Mouse (Mus musculus) adrenal gland, postnatal 0 days (tissue): ENCODE results near the gene Cdc26. TPM values are rescaled to one million over a fixed set of nuclear protein-coding genes. Genes with fewer than 3 reads are reported as not detected.

Source experiments
- polyA plus RNA-seq: library from polyadenylated mRNA; unstranded; fragments of >200 nt; fragmentation: Nextera tagmentation; extraction: Ambion mirVana; gene quantifications from 2 replicates; pipeline ENCODE4 v1.2.1, GENCODE M21; 2015

The Cdc26 gene
- polyA plus RNA-seq: 166 and 207 TPM in 2 replicates

GRCm38 (mm10) chr4:62408601-62409282 is at the start of gene Cdc26, which contains the start of gene Prpf4:
Gene Cdc26, minus strand, starts transcription at chr4:62408642.
Gene Prpf4, plus strand, starts transcription at chr4:62408797.

GRCm38 (mm10) chr4:62435081-62435480 is 26.6 kb upstream of the Cdc26 start, which contains the start of gene Rnf183:
Gene Rnf183, minus strand, starts transcription at chr4:62435252.

GRCm38 (mm10) chr4:62360088-62360804 is 48.2 kb downstream of the Cdc26 start, which contains the start of the genes Fkbp15 and Slc31a1:
Gene Fkbp15, minus strand, starts transcription at chr4:62360548.
Gene Slc31a1, plus strand, starts transcription at chr4:62360727.

Other genes with a start within 250 kb of the Cdc26 start
- 7.8 and 8.7 TPM in 2 replicates for gene Zfp37, start 177.6 kb downstream of the Cdc26 start, polyA plus RNA-seq
- 52.7 and 61.7 TPM in 2 replicates for gene Slc31a2, start 146.1 kb downstream of the Cdc26 start, polyA plus RNA-seq
- gene Fkbp15, start 48.1 kb downstream of the Cdc26 start, polyA plus RNA-seq: 16.7 and 22.4 TPM in 2 replicates
- 80.9 and 95.1 TPM in 2 replicates for gene Slc31a1, start 47.9 kb downstream of the Cdc26 start, polyA plus RNA-seq
- 9.6 and 15.4 TPM in 2 replicates for gene Prpf4, start 155 bp upstream of the Cdc26 start, polyA plus RNA-seq
- not detected in 2 replicates for gene Rnf183, start 26.6 kb upstream of the Cdc26 start, polyA plus RNA-seq
- gene Wdr31, start 62.3 kb upstream of the Cdc26 start, polyA plus RNA-seq: 6.7 and 8.5 TPM in 2 replicates
- gene Bspry, start 71.4 kb upstream of the Cdc26 start, polyA plus RNA-seq: 1.4 and 2.8 TPM in 2 replicates
- gene Hdhd3, start 94.8 kb upstream of the Cdc26 start, polyA plus RNA-seq: 12.6 and 13.9 TPM in 2 replicates
- 75.4 and 134 TPM in 2 replicates for gene Alad, start 111.3 kb upstream of the Cdc26 start, polyA plus RNA-seq
- 49.4 and 75.7 TPM in 2 replicates for gene Pole3, start 116.4 kb upstream of the Cdc26 start, polyA plus RNA-seq
- gene 4933430I17Rik, start 116.7 kb upstream of the Cdc26 start, polyA plus RNA-seq: 0.23 and 0.27 TPM in 2 replicates
- 27.0 and 40.0 TPM in 2 replicates for gene Rgs3, start 151.2 kb upstream of the Cdc26 start, polyA plus RNA-seq